Mouse (Mus musculus) C2C12 (cell line): ENCODE results near the gene Znhit3. TPM values are rescaled to one million over a fixed set of nuclear protein-coding genes. Genes with fewer than 3 reads are reported as not detected.
A peak's percentile ranks its signal among the peaks of the same experiment; 100 is the strongest.
"Not testable (repeated sequence)": the region's sequence is repeated elsewhere in the genome, so short reads cannot be mapped to it uniquely, and the experiment has no call there.

Experiments
- H3K27me3 ChIP-seq: one replicate; pipeline ENCODE4 v1.6.1; 2011; ENCODE audit not compliant: control insufficient read depth, insufficient read depth, insufficient read length
- H3K36me3 ChIP-seq: one replicate; pipeline ENCODE4 v1.6.1; 2011; ENCODE audit not compliant: control insufficient read depth, insufficient read depth
- H3K4me3 ChIP-seq: one replicate; pipeline ENCODE4 v1.5.1; 2011; ENCODE audit warnings: mild to moderate bottlenecking, control low read depth; ENCODE audit not compliant: poor library complexity, insufficient read depth, severe bottlenecking
- H3K79me2 ChIP-seq: one replicate; pipeline ENCODE4 v1.6.1; 2011; ENCODE audit not compliant: control insufficient read depth, insufficient read depth
- H3K79me3 ChIP-seq: one replicate; pipeline ENCODE4 v1.6.1; 2011; ENCODE audit warnings: low read depth, control low read depth
- H3ac ChIP-seq: one replicate; pipeline ENCODE3; 2011; ENCODE audit warnings: low read depth; ENCODE audit not compliant: control insufficient read depth, insufficient read length
- CEBPB ChIP-seq: IDR thresholded peaks from one replicate; pipeline ENCODE4 v1.6.1; 2011; ENCODE audit warnings: low read depth, mild to moderate bottlenecking, control low read depth, moderate library complexity
- CTCF ChIP-seq: IDR thresholded peaks from one replicate; pipeline ENCODE4 v1.5.1; 2011; ENCODE audit not compliant: control insufficient read depth, insufficient read depth, insufficient read length
- FOSL1 ChIP-seq: IDR thresholded peaks from one replicate; pipeline ENCODE4 v1.8.0; 2011; ENCODE audit warnings: mild to moderate bottlenecking, low read length; ENCODE audit not compliant: poor library complexity, insufficient read depth, severe bottlenecking
- MAX ChIP-seq: IDR thresholded peaks from one replicate; pipeline ENCODE4 v1.6.1; 2011; ENCODE audit warnings: mild to moderate bottlenecking, control low read depth
- MYOD1 ChIP-seq: IDR thresholded peaks from one replicate; pipeline ENCODE4 v1.6.1; 2011; ENCODE audit warnings: low read depth; ENCODE audit not compliant: control insufficient read depth, insufficient read length
- MYOG ChIP-seq: IDR thresholded peaks from one replicate; pipeline ENCODE4 v1.6.1; 2011; ENCODE audit not compliant: control insufficient read depth, insufficient read length; ENCODE audit errors: extremely low read depth
- USF1 ChIP-seq: IDR thresholded peaks from one replicate; pipeline ENCODE4 v1.6.1; 2011; ENCODE audit warnings: low read depth, mild to moderate bottlenecking, control low read depth, moderate library complexity
- polyA plus RNA-seq: library from polyadenylated mRNA; unstranded; fragments of >200 nt; fragmentation: generic; extraction: Trizol; gene quantifications from one replicate; pipeline ENCODE4 v1.2.1, GENCODE M21; 2012; ENCODE audit warnings: missing spikeins

Znhit3 gene
- polyA plus RNA-seq, 1 experiment: 39.2 TPM

GRCm38 (mm10) chr11:84879772-84880464 lies 36.2 kb downstream of the Znhit3 start, which contains the start of the genes Myo19 and Pigw:
TSS of gene Myo19 (plus strand) at chr11:84880148.
TSS of gene Pigw (minus strand) at chr11:84880285.
- Histone ChIP-seq H3K79me2 (peaks cover 55% of the 10 kb centered on the region), H3K36me3 (peaks cover 51% of the 10 kb centered on the region), H3ac (peak within 1 kb of the TSS; percentile 90), H3K4me3 (peak within 1 kb of the TSS; percentile 56), H3K79me3 (peaks cover 23% of the 10 kb centered on the region), H3K27me3 (no peaks in the 10 kb centered on the region)
- peak; percentile 99 for TF ChIP-seq MAX
- TF ChIP-seq MYOG: no peak
- TF ChIP-seq MYOD1: no peak
- peak; percentile 17 for TF ChIP-seq CTCF
- TF ChIP-seq USF1: peak; percentile 42
- TF ChIP-seq FOSL1: no peak

DNA sequence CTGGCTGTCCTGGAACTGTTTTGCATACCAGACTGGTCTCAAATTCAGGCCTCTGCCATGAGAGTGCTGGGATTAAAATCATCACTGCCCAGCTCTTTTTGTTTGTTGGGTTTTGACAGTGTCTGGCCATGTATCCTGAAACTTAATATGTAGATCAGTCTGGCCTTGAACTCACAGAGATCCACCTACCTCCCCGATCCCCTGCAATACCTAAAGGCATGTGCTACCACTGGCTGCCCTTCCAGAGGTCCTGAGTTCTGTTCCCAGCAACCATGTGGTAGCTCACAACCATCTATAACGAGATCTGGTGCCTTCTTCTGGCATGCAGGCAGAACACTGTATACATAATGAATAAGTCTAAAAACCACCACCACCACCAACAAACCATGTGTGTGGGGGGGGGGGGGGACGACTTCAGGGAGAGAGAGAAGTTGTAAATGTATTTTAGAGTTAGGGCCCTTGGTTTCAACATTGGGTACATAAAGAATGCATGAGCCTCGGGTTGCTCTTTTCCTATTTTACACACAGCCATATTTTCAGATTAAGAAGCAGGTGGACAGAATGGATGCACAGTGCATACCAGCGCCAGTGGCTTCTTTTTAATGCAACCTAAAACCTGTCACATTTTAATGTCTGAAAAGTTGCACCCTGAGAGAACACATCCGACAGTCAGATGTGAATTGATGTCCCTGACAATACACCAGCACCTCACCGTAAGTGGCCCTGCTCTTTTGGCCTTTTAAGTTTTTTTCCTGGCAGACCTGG lies 37.0 kb downstream of the Znhit3 start:
- TF ChIP-seq MAX (no peak), FOSL1 (no peak), CTCF (no peak), MYOD1 (no peak), USF1 (no peak), MYOG (no peak), CEBPB (no peak)
- peak overlapping the region; percentile 90 for H3ac ChIP-seq
- peaks cover 55% of the 10 kb centered on the region for H3K79me2 ChIP-seq
- H3K79me3 ChIP-seq: peaks cover 23% of the 10 kb centered on the region
- H3K36me3 ChIP-seq: peaks cover 44% of the 10 kb centered on the region
- peak overlapping the region; percentile 56 for H3K4me3 ChIP-seq
- H3K27me3 ChIP-seq: no peaks in the 10 kb centered on the region

DNA sequence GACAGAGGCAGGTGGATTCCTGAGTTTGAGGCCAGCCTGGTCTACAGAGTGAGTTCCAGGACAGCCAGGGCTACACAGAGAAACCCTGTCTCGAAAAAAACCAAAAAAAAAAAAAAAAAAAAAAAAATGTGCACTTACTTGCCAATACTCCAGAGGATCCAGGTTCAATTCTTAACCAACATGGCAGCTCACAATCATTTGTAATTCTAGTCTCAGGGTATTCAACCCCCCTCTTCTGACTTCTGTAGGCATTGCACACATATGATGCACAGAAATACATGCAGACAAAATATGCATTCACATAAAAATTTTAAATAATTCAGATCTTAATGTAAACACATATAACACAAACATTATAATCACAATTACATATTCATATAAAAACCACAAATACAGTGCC lies 40.1 kb downstream of the Znhit3 start:
- not testable (repeated sequence) for H3K27me3 ChIP-seq, H3ac ChIP-seq, H3K4me3 ChIP-seq
- H3K79me3 ChIP-seq: peaks cover 22% of the 10 kb centered on the region
- H3K36me3 ChIP-seq: peaks cover 15% of the 10 kb centered on the region
- peaks cover 60% of the 10 kb centered on the region for H3K79me2 ChIP-seq

DNA sequence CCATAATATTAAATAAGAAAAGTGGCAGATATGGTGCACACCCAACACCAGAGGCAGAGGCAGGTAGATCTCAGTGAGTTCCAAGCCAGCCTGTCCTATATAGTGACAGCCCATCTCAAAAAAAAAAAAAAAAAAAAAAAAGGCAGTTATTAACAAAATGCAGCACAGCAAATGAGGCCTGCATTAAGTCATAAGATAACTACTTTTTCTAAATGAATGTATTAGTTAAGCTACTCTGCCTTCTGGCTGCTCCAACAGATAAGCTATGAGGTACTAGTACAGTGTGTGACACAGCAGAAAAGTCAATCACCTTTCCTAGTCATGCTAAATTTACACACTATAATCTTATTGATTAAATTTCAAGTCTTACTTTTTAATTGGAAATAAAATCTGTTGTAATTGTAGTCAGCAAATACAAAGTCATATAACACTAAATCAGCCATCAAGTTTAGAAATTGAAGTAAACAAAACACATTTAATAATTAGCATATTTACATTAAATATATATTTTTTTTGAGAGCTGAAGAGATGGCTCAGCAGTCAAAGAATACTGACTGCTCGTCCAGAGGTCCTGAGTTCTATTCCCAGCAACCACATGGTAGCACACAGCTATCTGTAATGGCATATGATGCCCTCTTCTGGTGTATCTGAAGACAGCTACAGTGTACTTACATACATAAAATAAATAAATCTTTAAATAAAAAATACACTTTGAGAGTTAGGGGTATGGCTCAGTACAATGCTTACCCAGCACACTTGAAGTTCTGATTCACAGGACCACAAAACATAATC lies 42.9 kb downstream of the Znhit3 start:
- TF ChIP-seq MYOD1: no peak
- no peak for TF ChIP-seq MAX
- TF ChIP-seq CTCF: no peak
- TF ChIP-seq USF1: no peak
- no peak for TF ChIP-seq FOSL1
- TF ChIP-seq MYOG: no peak
- no peak for TF ChIP-seq CEBPB

DNA sequence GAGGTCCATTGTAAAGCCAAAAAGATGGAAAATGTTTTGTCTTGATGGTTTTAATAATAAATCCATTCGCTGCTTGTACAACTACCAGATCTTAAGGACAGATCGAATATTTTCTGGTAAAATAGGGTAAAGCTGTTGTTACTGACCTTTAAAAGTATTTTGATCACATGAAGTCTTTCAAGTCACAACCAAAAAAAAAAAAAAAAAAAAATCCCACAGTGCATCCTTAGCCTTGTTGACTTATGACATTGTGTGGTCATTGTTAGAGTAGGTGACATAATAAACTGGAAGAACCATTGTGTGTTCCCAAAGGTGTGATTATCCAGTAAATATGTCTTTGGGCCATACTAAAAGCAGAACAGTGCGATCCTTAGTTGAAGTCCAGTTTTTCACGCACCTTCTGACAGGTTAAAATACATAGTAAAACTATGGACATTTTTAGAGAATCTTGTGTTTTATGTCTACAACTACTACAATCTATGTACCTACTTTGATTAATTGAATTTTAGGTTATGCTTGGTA lies 44.6 kb downstream of the Znhit3 start:
- H3ac ChIP-seq: peak overlapping the region; percentile 91
- H3K79me3 ChIP-seq: peaks cover 45% of the 10 kb centered on the region
- TF ChIP-seq MYOG: no peak
- no peak for TF ChIP-seq MAX
- TF ChIP-seq CEBPB: no peak
- no peak for TF ChIP-seq MYOD1
- no peak for TF ChIP-seq USF1
- TF ChIP-seq CTCF: no peak
- TF ChIP-seq FOSL1: no peak
- H3K79me2 ChIP-seq: peaks cover 61% of the 10 kb centered on the region
- peaks cover 27% of the 10 kb centered on the region for H3K36me3 ChIP-seq
- peak overlapping the region; percentile 96 for H3K4me3 ChIP-seq
- H3K27me3 ChIP-seq: no peaks in the 10 kb centered on the region

More for the DNA sequence above, 42.9 kb downstream of the Znhit3 start:
- Histone ChIP-seq H3K36me3 (peaks cover 27% of the 10 kb centered on the region), H3K4me3 (no peak overlapping the region), H3ac (no peak overlapping the region), H3K27me3 (no peaks in the 10 kb centered on the region), H3K79me3 (peaks cover 35% of the 10 kb centered on the region), H3K79me2 (peaks cover 56% of the 10 kb centered on the region)
